Mouse (Mus musculus) spleen, adult 2 months (tissue): ENCODE results near the gene Abcb11.

Experiments
- CTCF ChIP-seq: fragments of 200-500 bp; IDR thresholded peaks from 2 replicates; pipeline ENCODE4 v1.5.1; 2011; ENCODE audit warnings: mild to moderate bottlenecking, inconsistent platforms; ENCODE audit not compliant: insufficient read depth, insufficient read length, insufficient replicate concordance; ENCODE audit errors: extremely low read depth
- POLR2A ChIP-seq: fragments of 200-500 bp; IDR thresholded peaks from 2 replicates; pipeline ENCODE4 v1.6.1; 2011; ENCODE audit warnings: low read depth, low read length, inconsistent platforms

DNA sequence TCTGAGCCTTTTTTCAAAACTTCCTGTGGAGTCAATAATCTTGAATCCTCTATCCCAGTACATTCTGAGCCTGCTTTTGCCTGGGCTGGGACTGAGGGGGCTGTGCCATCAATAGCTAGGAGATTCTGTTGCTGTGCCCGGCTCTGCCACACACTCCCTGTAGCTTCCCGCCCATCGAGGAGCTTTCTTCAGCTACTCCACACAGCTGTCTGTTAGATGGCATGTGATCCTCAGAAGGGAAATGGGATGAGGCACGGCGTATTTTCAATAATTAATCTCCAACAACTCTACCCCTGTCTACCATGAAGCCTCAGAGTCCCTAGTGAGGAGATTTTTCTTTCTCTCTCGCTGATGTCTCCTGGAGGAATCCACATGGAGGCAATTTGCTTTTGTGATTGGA, 113.8 kb downstream of the Abcb11 start:
- TF ChIP-seq CTCF = no peak
- no peak for TF ChIP-seq POLR2A
